Mouse (Mus musculus) hindbrain, embryonic 13.5 days (tissue): ENCODE measurements around the gene Bnip1. TPM values are rescaled to one million over a fixed set of nuclear protein-coding genes. Genes with fewer than 3 reads are reported as not detected.

Experiments
- ATAC-seq: fragments of 200-750 bp; cut with Nextera tagmentation; 2 replicates; pipeline ENCODE4 v1.8.0; 2017; ENCODE audit warnings: moderate TSS enrichment; ENCODE audit not compliant: low FRiP score
- H3K27ac ChIP-seq: fragments of 300-500 bp; sonication (generic); 2 replicates; pipeline ENCODE4 v1.5.1; 2015; ENCODE audit warnings: inconsistent platforms, mild to moderate bottlenecking, moderate library complexity
- H3K27me3 ChIP-seq: fragments of 300-500 bp; sonication (generic); 2 replicates; pipeline ENCODE4 v1.6.1; 2015; ENCODE audit warnings: mild to moderate bottlenecking, inconsistent platforms
- H3K36me3 ChIP-seq: fragments of 300-500 bp; sonication (generic); 2 replicates; pipeline ENCODE4 v1.6.1; 2015; ENCODE audit warnings: mild to moderate bottlenecking, inconsistent platforms
- H3K4me1 ChIP-seq: fragments of 300-500 bp; sonication (generic); replicated peaks from 2 replicates; pipeline ENCODE4 v1.6.1; 2015; ENCODE audit warnings: inconsistent platforms
- H3K4me2 ChIP-seq: fragments of 300-500 bp; sonication (generic); 2 replicates; pipeline ENCODE4 v1.6.1; 2015; ENCODE audit warnings: inconsistent platforms, mild to moderate bottlenecking, moderate library complexity
- H3K4me3 ChIP-seq: fragments of 300-500 bp; sonication (generic); 2 replicates; pipeline ENCODE4 v1.5.1; 2015; ENCODE audit warnings: mild to moderate bottlenecking, inconsistent platforms
- H3K9ac ChIP-seq: fragments of 300-500 bp; sonication (generic); 2 replicates; pipeline ENCODE4 v1.6.1; 2015; ENCODE audit warnings: mild to moderate bottlenecking, inconsistent platforms
- H3K9me3 ChIP-seq: fragments of 300-500 bp; sonication (generic); 2 replicates; pipeline ENCODE4 v1.6.1; 2016; ENCODE audit warnings: inconsistent platforms
- WGBS: fragments of 180-500 bp; shearing (Covaris S2); methylation state at CpG from one replicate; pipeline ENCODE4 v1.1.7; 2015; 5-methylcytosine and 5-hydroxymethylcytosine counted together
- polyA plus RNA-seq: library from polyadenylated mRNA; unstranded; fragments of >200 nt; fragmentation: Nextera tagmentation; extraction: Ambion mirVana; gene quantifications from 2 replicates; pipeline ENCODE4 v1.2.1, GENCODE M21; 2015

Bnip1 gene
- polyA plus RNA-seq, 1 experiment from 2014 or later = 50.3 TPM

DNA sequence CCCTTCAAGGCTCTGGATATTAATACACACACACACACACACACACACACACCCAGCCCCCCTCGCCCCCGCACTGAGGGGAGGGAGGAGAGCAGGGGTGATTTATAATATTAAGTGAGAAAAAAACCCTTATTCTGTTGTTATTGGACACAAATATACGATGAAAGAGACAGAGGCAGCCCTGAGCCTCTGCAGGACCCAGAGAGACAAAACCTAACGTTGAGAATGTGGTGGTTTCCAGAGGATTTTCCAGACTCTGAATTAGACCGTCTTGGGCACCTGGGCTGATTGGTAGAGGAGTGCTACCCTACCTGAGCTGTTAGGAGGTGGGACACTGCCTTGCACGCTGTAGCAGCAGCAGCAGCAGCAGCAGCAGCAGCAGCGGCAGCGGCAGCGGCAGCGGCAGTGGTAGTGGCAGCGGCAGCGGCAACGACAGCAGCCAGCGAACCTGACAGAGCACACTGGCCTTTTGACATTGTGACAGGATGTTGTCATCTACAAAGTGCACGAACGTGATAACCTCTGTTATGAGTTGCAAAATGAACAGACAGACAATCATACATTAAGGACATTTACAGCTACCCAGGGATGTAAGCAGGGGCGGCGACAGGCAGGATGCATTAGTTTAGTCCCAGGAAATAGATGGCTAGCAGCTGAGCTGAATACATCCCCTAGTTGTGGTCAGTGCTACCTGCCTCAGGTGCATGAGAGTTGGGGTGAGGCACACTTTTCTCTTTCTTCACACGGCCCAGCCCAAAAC is 56.1 kb downstream of the Bnip1 start:
- H3K27me3 ChIP-seq = peaks cover 99% of the 10 kb centered on the region
- H3K4me2 ChIP-seq = no peak overlapping the region
- no peak for ATAC-seq
- no peaks in the 10 kb centered on the region for H3K36me3 ChIP-seq
- H3K27ac ChIP-seq = no peak overlapping the region
- peaks cover 11% of the 10 kb centered on the region for H3K4me1 ChIP-seq
- no peaks in the 10 kb centered on the region for H3K9me3 ChIP-seq
- 2% methylated on average over 19 of the region's 19 CpGs for WGBS
- H3K9ac ChIP-seq = no peak overlapping the region
- H3K4me3 ChIP-seq = no peak overlapping the region

DNA sequence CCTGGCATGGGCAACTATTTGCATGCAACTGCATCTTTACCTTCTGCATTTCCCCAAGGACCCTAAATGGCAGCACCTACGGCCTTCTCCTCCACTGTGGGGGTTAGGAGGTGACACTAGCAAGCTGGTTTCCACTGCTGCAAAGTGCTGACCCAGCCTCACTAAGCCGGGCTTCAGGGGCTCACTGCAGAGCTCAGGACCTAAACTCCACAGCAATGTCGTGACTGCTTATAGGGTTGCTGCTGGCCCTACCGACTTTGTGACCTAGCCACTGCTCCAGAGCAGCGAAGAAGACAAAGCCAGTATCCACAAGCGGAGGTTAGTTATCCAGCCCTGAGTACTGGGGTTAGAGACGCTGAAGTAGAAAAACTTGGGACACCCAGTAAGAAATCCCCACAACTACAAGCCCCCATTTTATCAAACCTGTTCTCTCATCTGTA is 56.7 kb downstream of the Bnip1 start:
- no peak overlapping the region for H3K4me2 ChIP-seq
- H3K4me3 ChIP-seq = no peak overlapping the region
- H3K27ac ChIP-seq = no peak overlapping the region
- H3K9me3 ChIP-seq = no peaks in the 10 kb centered on the region
- no peak overlapping the region for H3K9ac ChIP-seq
- peaks cover 11% of the 10 kb centered on the region for H3K4me1 ChIP-seq
- no peaks in the 10 kb centered on the region for H3K36me3 ChIP-seq
- H3K27me3 ChIP-seq = peaks cover 99% of the 10 kb centered on the region
- WGBS = under 1% methylated on average over 7 of the region's 7 CpGs
- no peak for ATAC-seq

DNA sequence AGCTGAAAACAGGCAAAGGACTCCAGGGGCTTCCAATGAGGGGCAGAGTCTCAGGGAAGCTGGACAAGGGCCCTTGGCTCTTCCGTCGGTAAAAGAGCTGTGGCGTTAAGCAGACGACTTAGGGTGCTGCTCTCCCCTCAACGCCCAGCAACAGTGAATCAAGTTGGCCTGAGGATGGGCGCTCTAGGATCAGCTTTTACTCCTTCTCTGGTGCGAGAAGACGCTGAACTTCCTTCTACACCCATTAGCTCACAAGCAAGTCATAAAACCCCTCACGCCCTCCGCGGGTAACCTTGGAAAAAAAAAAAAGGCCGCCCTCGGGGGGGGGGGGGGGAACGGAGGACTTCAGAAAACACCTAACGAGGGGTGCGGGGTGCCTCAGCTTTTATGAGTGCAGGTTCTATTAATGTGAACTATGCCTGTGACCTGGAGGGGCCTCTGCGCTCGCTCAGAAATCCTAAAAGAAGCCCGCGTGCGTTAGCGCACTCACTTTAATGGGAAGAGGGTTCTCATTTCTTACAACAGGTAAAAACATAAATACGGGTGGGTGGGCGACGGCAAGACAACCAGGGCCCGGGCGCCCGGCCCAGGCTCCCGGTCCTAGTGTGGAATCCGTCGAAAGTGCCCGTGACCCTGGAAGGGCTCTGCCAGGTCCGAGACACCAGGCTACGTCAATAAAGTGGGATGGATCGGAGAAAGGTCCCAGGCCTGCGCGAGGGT is 57.5 kb downstream of the Bnip1 start:
- Histone ChIP-seq H3K4me1 (peaks cover 11% of the 10 kb centered on the region), H3K4me3 (no peak overlapping the region), H3K9ac (no peak overlapping the region), H3K9me3 (no peaks in the 10 kb centered on the region), H3K27ac (no peak overlapping the region), H3K27me3 (peaks cover 100% of the 10 kb centered on the region), H3K4me2 (no peak overlapping the region), H3K36me3 (no peaks in the 10 kb centered on the region)
- under 1% methylated on average over 36 of the region's 37 CpGs for WGBS
- ATAC-seq = no peak

DNA sequence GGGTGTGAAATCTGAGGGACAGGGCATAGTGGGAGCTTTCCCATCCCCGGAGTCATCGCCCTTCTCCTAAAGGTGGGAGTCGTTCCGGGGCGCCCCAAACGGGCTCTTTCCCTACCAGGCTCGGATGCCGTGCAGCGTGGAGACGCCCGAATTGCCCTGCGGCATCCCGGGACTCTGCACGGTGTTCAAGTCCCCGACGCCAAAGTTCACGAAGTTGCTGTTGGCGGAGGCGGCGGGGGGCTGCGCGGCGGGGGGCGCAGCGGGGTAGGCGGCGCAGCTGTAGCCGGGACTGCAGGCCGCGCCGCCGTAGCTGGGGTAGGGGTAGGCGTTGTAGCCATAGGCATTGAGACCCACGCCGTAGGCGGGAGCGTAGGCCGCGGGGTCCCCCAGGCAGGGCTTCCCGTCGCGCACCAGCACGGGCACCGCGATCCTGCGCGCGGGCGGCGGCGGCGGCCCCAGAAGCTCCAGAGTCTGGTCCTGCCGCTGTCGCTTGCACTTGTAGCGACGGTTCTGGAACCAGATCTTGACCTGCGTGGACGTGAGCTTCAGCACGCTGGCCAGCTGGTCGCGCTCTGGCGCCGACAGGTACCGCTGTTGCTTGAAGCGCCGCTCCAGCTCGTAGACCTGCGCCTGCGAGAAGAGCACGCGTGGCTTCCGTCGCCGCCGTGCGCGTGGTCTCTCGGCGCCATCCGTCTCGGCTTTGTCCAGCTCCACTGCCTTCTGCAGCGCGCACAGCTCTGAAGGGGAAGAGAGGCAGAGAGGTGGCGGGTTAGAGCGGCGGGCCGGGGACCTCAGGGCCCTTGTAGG is 58.2 kb downstream of the Bnip1 start:
- H3K27me3 ChIP-seq = peaks cover 100% of the 10 kb centered on the region
- H3K27ac ChIP-seq = no peak overlapping the region
- no peak overlapping the region for H3K9ac ChIP-seq
- no peak for ATAC-seq
- WGBS = under 1% methylated on average over 85 of the region's 87 CpGs
- 0 out of 2 replicates have a peak overlapping the region, but pooled peaks have one; percentile 8 for H3K4me2 ChIP-seq
- no peaks in the 10 kb centered on the region for H3K9me3 ChIP-seq
- H3K4me1 ChIP-seq = peaks cover 13% of the 10 kb centered on the region
- peak overlapping the region; percentile 9; the same call in 1 of the 2 replicates for H3K4me3 ChIP-seq
- no peaks in the 10 kb centered on the region for H3K36me3 ChIP-seq

DNA sequence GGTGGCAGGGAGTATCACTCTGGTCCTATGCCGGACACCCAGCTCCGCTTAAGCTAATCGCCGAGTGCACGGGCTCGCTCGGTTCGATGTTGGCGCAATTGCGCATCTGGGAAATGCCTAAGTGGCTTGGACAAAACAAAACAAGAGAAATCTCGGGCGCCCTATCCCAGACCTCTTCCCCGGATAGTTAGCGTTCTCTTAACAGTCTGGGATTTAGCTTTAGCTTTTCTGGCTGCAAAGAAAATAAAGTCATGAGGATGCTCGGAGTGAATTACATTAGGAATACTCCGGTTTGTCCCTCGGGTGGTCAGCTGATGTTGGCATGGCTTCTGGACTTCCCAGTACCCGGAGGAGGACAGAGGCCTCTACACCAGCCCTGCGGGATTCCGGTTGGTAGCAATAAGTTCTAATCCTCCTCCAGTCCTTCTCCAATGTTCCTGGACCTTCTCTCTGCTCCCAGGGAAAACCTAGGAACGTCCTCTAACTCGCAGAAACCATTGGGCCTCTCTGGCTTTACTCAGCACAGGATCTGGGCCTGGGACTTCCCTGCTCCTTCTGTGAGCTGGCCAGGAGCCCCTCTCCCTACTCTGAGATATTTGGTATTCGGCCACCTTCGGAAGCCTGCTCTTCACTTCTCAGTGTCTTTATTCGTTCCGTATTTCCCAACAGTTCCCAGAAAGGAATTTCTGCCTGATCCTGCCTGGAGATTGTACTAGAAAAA is 59.0 kb downstream of the Bnip1 start:
- 1% methylated on average over 26 of the region's 26 CpGs for WGBS
- no peak for ATAC-seq
- 0 out of 2 replicates have a peak overlapping the region, but pooled peaks have one; percentile 8 for H3K4me2 ChIP-seq

DNA sequence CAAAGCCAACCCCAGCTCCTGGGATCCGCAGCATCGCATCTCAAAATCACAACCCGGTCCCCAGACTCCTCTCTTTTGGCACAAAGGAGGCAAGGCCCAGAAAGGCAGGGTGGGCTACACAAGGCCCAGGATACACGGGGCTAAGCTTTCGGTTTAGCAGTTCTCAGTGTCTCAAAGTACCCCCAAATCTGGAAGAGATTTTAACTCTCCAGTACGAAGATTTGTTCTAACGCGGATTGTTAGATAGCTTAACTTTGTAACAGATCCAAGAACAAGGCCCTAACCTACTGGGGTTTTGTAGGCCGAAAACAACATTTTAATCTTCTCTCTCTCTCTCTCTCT is 59.5 kb downstream of the Bnip1 start:
- H3K4me2 ChIP-seq = no peak overlapping the region
- no peaks in the 10 kb centered on the region for H3K36me3 ChIP-seq
- H3K27ac ChIP-seq = no peak overlapping the region
- H3K4me3 ChIP-seq = no peak overlapping the region
- peaks cover 20% of the 10 kb centered on the region for H3K4me1 ChIP-seq
- no peaks in the 10 kb centered on the region for H3K9me3 ChIP-seq
- H3K27me3 ChIP-seq = peaks cover 100% of the 10 kb centered on the region
- no peak overlapping the region for H3K9ac ChIP-seq
- ATAC-seq = no peak
- WGBS = 5% methylated on average over 9 of the region's 9 CpGs

More for the DNA sequence above, 59.0 kb downstream of the Bnip1 start:
- Histone ChIP-seq H3K27ac (no peak overlapping the region), H3K4me3 (peak overlapping the region; percentile 9; the same call in 1 of the 2 replicates), H3K4me1 (peaks cover 20% of the 10 kb centered on the region), H3K36me3 (no peaks in the 10 kb centered on the region), H3K9ac (no peak overlapping the region), H3K9me3 (no peaks in the 10 kb centered on the region), H3K27me3 (peaks cover 100% of the 10 kb centered on the region)

DNA sequence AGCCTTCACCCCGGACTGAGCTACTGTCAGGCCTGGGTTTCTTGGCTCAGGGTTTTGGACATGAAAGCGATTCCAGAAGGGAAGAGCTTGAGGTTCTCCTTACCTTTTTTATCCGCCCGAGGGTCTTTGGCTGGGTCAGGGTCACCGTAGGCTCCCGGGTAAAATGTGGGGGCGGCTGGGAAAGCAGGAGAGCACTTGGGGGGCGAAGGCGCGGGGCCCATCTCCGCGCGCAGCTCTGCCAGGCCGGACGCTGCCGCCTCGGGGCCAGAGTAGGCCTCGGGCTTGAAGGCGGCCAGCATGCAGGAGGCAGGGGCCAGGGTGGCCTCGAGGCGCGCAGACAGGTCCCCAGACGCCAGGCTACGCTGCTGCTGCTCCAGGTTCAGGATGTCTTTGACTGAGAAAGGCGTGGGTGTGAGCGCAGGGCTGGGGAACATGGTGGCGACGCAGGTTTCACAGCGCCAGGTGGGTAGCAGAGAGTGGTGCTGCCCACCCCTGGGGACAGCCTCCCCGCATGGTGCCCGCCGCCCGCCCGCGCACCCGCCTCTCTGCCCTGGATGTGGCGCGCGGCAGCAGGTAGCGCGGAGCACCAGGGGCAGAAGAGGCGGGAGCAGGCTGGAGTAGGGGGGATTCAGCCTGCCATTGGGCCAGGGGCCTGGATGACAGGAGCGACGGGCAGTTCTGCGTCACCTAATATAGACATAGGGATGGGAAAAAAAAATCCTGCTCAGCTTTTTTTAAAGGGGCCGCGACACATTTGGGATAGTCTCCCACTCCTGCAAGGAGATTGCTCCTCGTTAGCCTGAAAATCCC is 60.3 kb downstream of the Bnip1 start:
- Histone ChIP-seq H3K27ac (no peak overlapping the region), H3K27me3 (peaks cover 99% of the 10 kb centered on the region), H3K4me2 (no peak overlapping the region), H3K36me3 (no peaks in the 10 kb centered on the region), H3K9ac (no peak overlapping the region), H3K9me3 (no peaks in the 10 kb centered on the region), H3K4me1 (peaks cover 20% of the 10 kb centered on the region), H3K4me3 (no peak overlapping the region)
- ATAC-seq = no peak
- under 1% methylated on average over 48 of the region's 48 CpGs for WGBS

DNA sequence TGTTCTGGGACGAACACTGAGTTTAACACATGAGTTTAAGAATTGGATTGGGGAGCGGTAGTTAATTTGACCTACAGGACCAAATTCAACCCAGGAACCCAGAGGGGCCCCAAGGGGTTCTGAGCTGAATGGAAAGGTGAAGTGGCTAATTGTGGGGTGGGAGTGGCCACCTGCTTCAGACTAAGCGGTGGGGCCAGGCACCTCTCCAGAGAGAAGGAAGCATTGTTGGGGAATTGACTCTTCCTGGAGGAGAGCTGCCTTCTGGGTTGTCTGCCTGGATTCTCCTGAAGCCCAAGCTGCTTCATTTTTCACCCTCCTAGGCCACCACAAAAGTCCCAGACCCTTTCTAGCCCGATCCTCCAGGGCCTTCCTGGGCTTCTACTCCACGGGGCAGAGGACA is 61.1 kb downstream of the Bnip1 start:
- WGBS = 0% methylated on average over 5 of the region's 5 CpGs

More for the DNA sequence above, 61.1 kb downstream of the Bnip1 start:
- Histone ChIP-seq H3K27ac (no peak overlapping the region), H3K36me3 (no peaks in the 10 kb centered on the region), H3K4me3 (no peak overlapping the region), H3K9me3 (no peaks in the 10 kb centered on the region), H3K9ac (no peak overlapping the region), H3K27me3 (peaks cover 96% of the 10 kb centered on the region), H3K4me1 (peaks cover 20% of the 10 kb centered on the region), H3K4me2 (no peak overlapping the region)
- no peak for ATAC-seq

Other genes starting within 250 kb of the Bnip1 start
- 86.8 and 90.1 TPM in 2 replicates for gene Ergic1, start 219.6 kb upstream of the Bnip1 start, polyA plus RNA-seq
- 34.5 and 35.5 TPM in 2 replicates for gene Dusp1, start 218.9 kb upstream of the Bnip1 start, polyA plus RNA-seq
- gene Atp6v0e, start 117.8 kb upstream of the Bnip1 start, polyA plus RNA-seq = 107 and 114 TPM in 2 replicates
- gene Crebrf, start 65.4 kb upstream of the Bnip1 start, polyA plus RNA-seq = 15.2 and 15.3 TPM in 2 replicates
- 0.39 and 0.67 TPM in 2 replicates for gene Nkx2-5, start 63.9 kb downstream of the Bnip1 start, polyA plus RNA-seq
- gene Kifc5b, start 136.0 kb downstream of the Bnip1 start, polyA plus RNA-seq = 3.6 and 4.5 TPM in 2 replicates
- gene Phf1, start 152.0 kb downstream of the Bnip1 start, polyA plus RNA-seq = 17.9 and 19.2 TPM in 2 replicates
- 133 and 148 TPM in 2 replicates for gene Cuta, start 158.5 kb downstream of the Bnip1 start, polyA plus RNA-seq
- 4.6 and 5.9 TPM in 2 replicates for gene Syngap1, start 160.2 kb downstream of the Bnip1 start, polyA plus RNA-seq
- 17.8 and 18.0 TPM in 2 replicates for gene Zbtb9, start 192.1 kb downstream of the Bnip1 start, polyA plus RNA-seq
- gene Bak1, start 247.9 kb downstream of the Bnip1 start, polyA plus RNA-seq = 2.5 and 3.1 TPM in 2 replicates